Mouse (Mus musculus): Measurements from ENCODE around the gene Sult2a1. TPM values are rescaled to one million over a fixed set of nuclear protein-coding genes. Genes with fewer than 3 reads are reported as not detected.
"Not testable (repeated sequence)": the region's sequence is repeated elsewhere in the genome, so short reads cannot be mapped to it uniquely, and the experiment has no call there.

The Sult2a1 gene
- 0.26 and 0.37 TPM in 2 replicates for polyA plus RNA-seq (2012; rRNA removed)
- polyA plus RNA-seq (2014; fragmentation: Nextera tagmentation; extraction: Ambion mirVana): 1.6 and 2.8 TPM in 2 replicates

DNA sequence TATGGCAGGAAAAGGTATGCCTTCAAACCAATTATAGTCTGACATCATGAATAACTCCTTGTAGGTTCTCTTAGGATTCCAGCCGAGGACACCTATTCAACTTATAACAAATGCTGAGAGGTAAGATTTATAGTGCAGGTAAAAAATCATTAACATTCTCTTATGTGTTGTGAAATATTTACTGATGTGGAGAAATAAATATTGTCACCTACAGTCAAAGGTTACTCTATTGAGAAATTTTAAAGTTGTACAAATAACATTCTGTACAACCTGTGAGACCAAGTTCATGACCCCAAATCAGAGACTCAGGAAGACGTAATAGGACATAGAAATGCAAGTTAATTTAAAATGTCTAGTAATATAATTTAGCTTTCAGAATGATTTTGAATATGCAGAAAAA is at the start of gene Sult2a1:
Gene Sult2a1 (minus strand): TSS at position 101 of the 400 bp plus-strand sequence.
- H3K36me3 ChIP-seq (replicated peaks; ENCODE audit: control insufficient read depth, insufficient read depth, low read depth); ATAC-seq (ENCODE audit: insufficient read depth); H3K4me2 ChIP-seq (ENCODE audit: low read depth); H3K9me3 ChIP-seq (ENCODE audit: control insufficient read depth, low read length); H3K9ac ChIP-seq (replicated peaks); H3K27ac ChIP-seq; H3K4me3 ChIP-seq (ENCODE audit: insufficient read depth in 1 of 2, low read depth in 2 of 2, low read length in 2 of 2); H3K4me1 ChIP-seq (replicated peaks; ENCODE audit: control insufficient read depth in 2 of 2, insufficient read depth in 2 of 2, low read length in 1 of 2); H3K27me3 ChIP-seq (ENCODE audit: control insufficient read depth, insufficient read depth, low read length); DNase-seq (ENCODE audit: low read depth in 3 of 3, low spot score in 3 of 3): not testable (repeated sequence)
- 71% methylated on average over 1 of the region's 2 CpGs for WGBS (ENCODE audit: insufficient replicate concordance)

DNA sequence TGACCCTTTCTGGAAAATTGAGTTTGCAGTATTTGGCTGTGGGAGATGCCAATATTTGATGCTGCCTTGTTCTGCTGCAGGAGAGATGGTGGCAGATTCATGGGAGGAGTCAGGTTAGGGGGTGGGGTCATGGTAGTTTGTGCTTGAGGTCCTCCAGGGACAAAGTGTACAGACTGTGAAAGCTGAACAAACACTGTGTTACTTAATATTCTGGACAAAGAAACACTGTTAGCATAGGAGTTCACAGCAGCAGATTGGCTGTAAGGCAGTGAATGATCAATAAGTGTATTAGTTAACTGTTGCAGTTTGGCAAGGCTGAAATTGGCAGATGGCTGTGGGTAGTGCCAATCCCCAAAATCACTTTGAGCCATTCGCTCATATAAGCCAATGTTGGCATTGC is 23.3 kb downstream of the Sult2a1 start:
- no peaks in the 10 kb centered on the region for H3K36me3 ChIP-seq (replicated peaks; ENCODE audit: control insufficient read depth, insufficient read depth, low read depth)

More for the DNA sequence above, 23.3 kb downstream of the Sult2a1 start:
- no peak overlapping the region for H3K4me2 ChIP-seq (ENCODE audit: low read depth)
- ATAC-seq (ENCODE audit: insufficient read depth) (no peak), DNase-seq (ENCODE audit: low read depth in 3 of 3, low spot score in 3 of 3) (no peak)
- H3K27me3 ChIP-seq (ENCODE audit: control insufficient read depth, insufficient read depth, low read length): no peaks in the 10 kb centered on the region
- no peak for TF ChIP-seq EP300 (IDR thresholded peaks at IDR 0.05; ENCODE audit: low read depth)
- TF ChIP-seq CTCF (IDR thresholded peaks at IDR 0.05; ENCODE audit: low read depth): no peak
- 50% methylated on average over 1 of the region's 1 CpGs for WGBS (ENCODE audit: insufficient replicate concordance)
- H3K4me1 ChIP-seq (replicated peaks; ENCODE audit: control insufficient read depth in 2 of 2, insufficient read depth in 2 of 2, low read length in 1 of 2): no peaks in the 10 kb centered on the region
- H3K9me3 ChIP-seq (ENCODE audit: control insufficient read depth, low read length): no peaks in the 10 kb centered on the region
- no peak overlapping the region for H3K4me3 ChIP-seq (ENCODE audit: insufficient read depth in 1 of 2, low read depth in 2 of 2, low read length in 2 of 2)
- no peak overlapping the region for H3K9ac ChIP-seq (replicated peaks)
- H3K27ac ChIP-seq: no peak overlapping the region

Other genes starting within 250 kb of the Sult2a1 start
- gene Sult2a5, start 213.4 kb downstream of the Sult2a1 start, polyA plus RNA-seq (2012; rRNA removed): not detected in 2 replicates
- gene Sult2a5, start 213.4 kb downstream of the Sult2a1 start, polyA plus RNA-seq (2014; fragmentation: Nextera tagmentation; extraction: Ambion mirVana): not detected in 2 replicates
- 0.09 and 0.21 TPM in 2 replicates for gene Sult2a2, start 103.9 kb downstream of the Sult2a1 start, polyA plus RNA-seq (2012; rRNA removed)
- 0.27 and 0.48 TPM in 2 replicates for gene Sult2a2, start 103.9 kb downstream of the Sult2a1 start, polyA plus RNA-seq (2014; fragmentation: Nextera tagmentation; extraction: Ambion mirVana)
- gene Sult2a4, start 152.2 kb upstream of the Sult2a1 start, polyA plus RNA-seq (2012; rRNA removed): not detected in 2 replicates
- gene Sult2a4, start 152.2 kb upstream of the Sult2a1 start, polyA plus RNA-seq (2014; fragmentation: Nextera tagmentation; extraction: Ambion mirVana): not detected in 2 replicates

Measured in liver, embryonic 14.5 days (tissue).